Mouse (Mus musculus): ENCODE measurements around the gene Cd207.
A peak's percentile ranks its signal among the peaks of the same experiment; 100 is the strongest.
"Not testable (repeated sequence)": the region's sequence is repeated elsewhere in the genome, so short reads cannot be mapped to it uniquely, and the experiment has no call there.

The Cd207 gene

DNA sequence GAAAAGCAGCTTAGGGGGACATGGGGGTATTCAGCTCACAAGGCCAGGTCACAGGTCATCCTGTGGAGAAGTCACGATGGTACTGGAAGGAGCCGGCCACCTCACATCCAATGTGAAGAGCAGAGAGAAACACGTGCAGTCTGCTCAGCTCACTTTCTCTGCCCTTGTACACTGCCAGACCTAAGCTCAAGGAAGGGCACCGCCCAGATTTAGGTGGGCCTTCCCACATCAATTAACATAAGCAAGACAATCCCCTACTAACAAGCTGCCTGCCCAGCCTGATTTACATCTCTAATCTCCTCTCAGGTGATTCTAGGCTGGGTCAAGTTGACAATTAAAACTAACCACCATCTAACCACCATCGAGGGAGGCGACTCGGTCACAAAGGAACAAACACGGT lies 20.3 kb upstream of the Cd207 start:
- DNase-seq (ENCODE audit: low read depth, low spot score): no peak

- DNase-seq (ENCODE audit: low read depth, low spot score): no peak
Observed at GRCm38 (mm10) chr6:83696684-83697083, 19.0 kb upstream of the Cd207 start.

GRCm38 (mm10) chr6:83695731-83696130 lies 18.1 kb upstream of the Cd207 start:
- no peak for DNase-seq (ENCODE audit: low read depth, low spot score)

DNA sequence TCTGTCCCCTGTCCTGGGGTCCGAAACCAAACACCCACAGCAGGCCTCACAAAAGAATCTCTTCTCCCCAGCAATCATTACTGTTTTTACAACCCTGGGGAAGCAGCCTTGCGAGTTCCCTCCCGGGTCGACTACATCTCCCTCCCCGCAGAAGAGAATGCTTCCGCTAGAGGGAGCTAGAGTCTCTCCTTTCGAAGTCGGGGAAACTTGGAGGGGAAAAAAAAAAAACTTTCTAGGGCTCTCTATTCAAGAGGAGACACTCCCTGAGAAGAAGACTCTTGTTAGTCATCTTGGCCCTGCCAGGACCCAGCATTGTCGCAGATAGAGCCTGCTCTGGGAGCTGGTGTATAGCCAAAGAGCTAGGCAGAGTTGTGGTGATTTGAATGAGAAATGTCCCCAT lies 16.2 kb upstream of the Cd207 start:
- peak; percentile 88 for DNase-seq (ENCODE audit: low read depth, low spot score)

DNA sequence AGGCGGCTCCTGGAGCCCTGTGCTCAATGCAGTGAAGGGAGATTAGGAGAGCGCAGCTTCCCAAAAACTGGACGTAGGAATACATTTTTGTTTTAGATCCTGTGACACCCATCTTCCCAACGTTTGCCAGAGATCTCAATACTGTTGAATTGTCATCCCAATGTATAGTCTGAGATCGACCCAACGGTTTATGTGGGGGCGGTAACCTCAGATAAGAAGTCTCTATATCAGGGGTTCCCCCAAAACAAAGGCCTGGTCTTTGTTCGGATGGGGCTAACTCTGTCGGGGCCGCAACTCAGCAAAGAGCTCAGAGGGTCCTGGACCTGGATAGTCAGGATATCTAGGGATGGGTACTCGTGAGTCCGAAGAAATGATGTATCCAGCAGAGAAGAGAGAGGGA lies 15.3 kb upstream of the Cd207 start:
- no peak for DNase-seq (ENCODE audit: low read depth, low spot score)

GRCm38 (mm10) chr6:83690936-83691335 lies 13.3 kb upstream of the Cd207 start:
- no peak for DNase-seq (ENCODE audit: low read depth, low spot score)

GRCm38 (mm10) chr6:83690277-83690676 lies 12.6 kb upstream of the Cd207 start:
- peak; percentile 73 for DNase-seq (ENCODE audit: low read depth, low spot score)

- no peak for DNase-seq (ENCODE audit: low read depth, low spot score)
Observed at GRCm38 (mm10) chr6:83689374-83689773, 11.7 kb upstream of the Cd207 start.

DNA sequence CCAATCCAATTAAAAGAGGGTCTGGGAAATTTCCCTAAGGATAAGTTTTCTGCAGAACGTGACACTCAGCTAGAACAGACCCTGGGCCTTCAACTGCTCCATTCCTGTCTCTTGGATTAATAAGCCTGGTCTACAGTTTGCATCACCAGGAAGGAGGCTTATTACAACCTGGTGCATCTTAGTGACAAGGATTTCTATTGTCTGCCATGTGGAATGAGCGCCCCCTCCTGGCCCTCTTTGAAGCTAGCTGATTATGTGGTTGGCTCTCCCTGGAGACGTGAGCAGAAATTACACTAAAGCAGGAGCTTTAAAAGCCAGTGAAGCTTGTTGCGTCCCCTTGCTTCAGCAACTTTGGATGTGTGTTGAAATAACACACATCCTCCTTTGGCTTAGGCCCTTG lies 4.3 kb downstream of the Cd207 start:
- DNase-seq (ENCODE audit: low read depth, low spot score): peak; percentile 78

DNA sequence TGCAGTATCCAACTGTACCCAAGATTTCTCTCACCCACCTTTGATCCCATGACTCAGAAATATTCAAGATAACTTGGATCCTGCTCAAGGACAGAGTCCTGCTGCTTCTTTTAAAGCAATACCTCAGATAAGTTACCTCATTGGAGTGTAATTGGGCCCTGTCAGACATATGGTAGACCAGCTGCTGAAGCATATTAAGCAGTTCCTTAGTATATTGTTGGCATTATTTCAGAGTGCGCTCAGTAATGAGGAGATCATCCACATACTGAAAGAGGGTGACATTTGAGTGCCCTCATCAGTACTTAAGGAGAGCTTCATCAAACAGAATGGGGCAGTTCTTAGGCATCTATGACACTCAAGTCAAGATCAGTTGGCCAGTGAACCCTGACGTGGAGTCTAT lies 12.6 kb downstream of the Cd207 start:
- DNase-seq (ENCODE audit: low read depth, low spot score): no peak

GRCm38 (mm10) chr6:83660821-83661220 lies 16.8 kb downstream of the Cd207 start:
- no peak for DNase-seq (ENCODE audit: low read depth, low spot score)

GRCm38 (mm10) chr6:83656087-83656486 lies 21.6 kb downstream of the Cd207 start, which contains the start of gene Clec4f:
TSS of gene Clec4f (minus strand) at chr6:83656187.
- DNase-seq (ENCODE audit: low read depth, low spot score): no peak

GRCm38 (mm10) chr6:83646715-83647114 lies 30.9 kb downstream of the Cd207 start:
- no peak for DNase-seq (ENCODE audit: low read depth, low spot score)

DNA sequence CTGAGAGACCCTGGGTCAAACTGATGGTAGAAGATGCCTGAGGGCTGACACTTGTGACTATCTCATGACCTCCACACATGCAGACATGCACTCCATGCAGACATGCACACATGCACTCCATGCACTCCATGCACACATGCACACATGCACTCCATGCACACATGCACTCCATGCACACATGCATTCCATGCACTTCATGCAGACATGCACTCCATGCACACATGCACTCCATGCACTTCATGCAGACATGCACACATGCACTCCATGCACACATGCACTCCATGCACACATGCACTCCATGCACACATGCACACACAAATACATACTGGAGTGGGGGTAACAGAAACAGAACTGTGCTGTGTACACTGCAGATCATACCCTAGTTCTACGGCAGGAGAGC lies 42.3 kb downstream of the Cd207 start:
- DNase-seq (ENCODE audit: low read depth, low spot score): no peak

DNA sequence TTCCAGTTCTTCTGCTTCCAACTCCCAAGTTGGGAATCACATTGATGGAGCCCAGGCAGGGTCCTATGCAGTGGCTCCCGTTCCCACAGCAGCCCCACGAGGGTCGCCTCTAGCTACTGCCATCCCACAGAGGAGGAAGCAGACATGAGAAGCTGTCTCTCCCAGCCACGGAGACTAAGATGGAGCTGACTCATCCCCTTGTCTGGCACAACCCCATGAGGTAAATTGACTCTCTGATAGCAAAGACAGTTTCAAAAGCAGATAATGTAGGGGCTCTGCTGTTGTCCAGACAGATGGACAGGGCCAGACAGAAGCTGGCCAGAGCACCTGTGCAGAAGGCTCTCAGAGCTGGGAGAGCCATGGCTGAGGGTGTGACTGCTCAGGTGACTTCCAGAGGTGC lies 43.0 kb downstream of the Cd207 start:
- DNase-seq (ENCODE audit: low read depth, low spot score): not testable (repeated sequence)

DNA sequence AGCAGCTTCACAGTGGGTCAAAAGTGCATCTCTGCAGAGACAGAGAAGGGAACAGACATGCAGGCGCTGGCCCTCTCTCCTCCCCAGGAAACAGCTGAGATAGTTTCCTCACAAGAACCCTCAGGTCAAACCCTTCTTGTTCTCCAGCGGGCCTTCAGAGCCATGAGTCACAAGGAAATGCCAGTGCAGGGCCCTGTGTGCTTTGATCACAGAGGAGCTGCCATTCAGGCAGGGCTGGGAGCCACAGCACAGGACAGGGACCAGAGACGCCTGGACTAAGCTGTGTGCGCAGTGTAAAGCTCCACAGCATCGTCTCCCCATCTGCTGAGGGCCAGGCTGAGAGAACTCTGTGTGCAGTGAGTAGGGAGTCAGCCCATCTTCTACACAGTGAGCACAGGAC lies 43.6 kb downstream of the Cd207 start:
- DNase-seq (ENCODE audit: low read depth, low spot score): not testable (repeated sequence)

DNA sequence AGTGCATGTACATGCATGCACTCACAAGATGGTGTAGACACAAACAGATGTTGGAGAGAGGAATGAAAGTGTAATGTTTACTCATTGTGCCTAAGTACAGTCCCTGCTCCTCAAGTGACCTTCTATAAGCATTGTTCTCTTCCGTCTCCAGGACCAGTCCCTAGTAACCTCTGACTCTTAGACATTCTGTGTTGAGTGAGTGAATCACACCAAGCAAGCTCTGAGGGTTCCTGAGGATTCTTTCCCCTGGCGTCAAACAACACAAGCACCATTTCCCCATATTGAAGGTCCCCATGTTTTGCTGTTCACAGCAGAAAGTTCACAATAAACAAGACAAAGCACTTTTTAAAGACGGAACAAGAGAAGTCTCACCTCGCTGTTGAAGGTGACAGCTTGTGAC lies 45.8 kb downstream of the Cd207 start:
- DNase-seq (ENCODE audit: low read depth, low spot score): no peak

DNA sequence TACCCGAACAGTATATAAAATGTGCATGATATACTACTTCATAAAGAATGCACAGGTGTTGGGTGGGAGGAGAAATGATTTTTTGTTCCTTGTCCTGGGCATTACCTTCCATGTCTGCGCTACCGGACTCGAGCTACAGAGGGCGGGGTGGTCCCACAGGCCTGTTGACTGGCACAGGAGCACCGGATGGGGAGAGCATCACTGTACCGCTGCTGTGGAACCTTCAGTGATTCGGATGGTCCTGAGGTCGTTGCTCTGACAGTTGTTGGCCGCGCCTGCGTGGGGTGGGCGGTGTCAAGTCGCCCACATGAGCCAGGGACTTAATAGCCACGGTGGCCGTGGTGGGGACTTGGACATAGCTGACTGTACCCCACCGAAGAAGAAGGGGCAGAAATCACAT lies 50.9 kb downstream of the Cd207 start:
- no peak for DNase-seq (ENCODE audit: low read depth, low spot score)

All from mesoderm, embryonic 11.5 days (tissue).